Mouse (Mus musculus): ENCODE measurements around the gene Mat1a. TPM values are rescaled to one million over a fixed set of nuclear protein-coding genes. Genes with fewer than 3 reads are reported as not detected.

Gene Mat1a
- polyA plus RNA-seq, 1 experiment from 2014 or later, result 0.88 TPM

DNA sequence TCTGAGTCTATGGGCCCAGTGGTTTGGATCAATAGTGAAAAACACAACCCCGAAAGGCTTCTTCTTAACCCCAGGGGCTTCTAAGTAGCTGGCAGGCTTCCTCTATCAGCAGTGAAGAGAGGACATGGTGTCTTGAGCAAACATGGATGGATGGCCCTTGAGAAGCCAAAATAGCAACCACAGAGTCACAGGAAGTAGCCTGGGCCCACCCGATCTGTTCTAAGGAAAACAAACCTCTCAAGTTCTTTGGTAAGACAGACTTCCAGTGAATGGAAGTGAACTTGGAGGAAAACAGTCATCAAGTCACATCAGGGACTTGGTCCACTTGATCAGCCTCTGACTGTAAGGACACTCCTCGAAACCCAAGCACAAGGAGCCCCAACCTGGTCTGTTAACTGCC lies 42.1 kb downstream of the Mat1a start:
- H3K27ac ChIP-seq, result no peak overlapping the region
- H3K4me1 ChIP-seq, result no peaks in the 10 kb centered on the region
- H3K9ac ChIP-seq, result no peak overlapping the region
- H3K36me3 ChIP-seq, result no peaks in the 10 kb centered on the region
- H3K4me2 ChIP-seq, result no peak overlapping the region
- 77% methylated on average over 3 of the region's 3 CpGs for WGBS
- no peaks in the 10 kb centered on the region for H3K27me3 ChIP-seq
- no peak overlapping the region for H3K4me3 ChIP-seq (replicated peaks)
- ATAC-seq (replicated peaks; ENCODE audit: low FRiP score), result no peak
- H3K9me3 ChIP-seq (replicated peaks), result no peaks in the 10 kb centered on the region

DNA sequence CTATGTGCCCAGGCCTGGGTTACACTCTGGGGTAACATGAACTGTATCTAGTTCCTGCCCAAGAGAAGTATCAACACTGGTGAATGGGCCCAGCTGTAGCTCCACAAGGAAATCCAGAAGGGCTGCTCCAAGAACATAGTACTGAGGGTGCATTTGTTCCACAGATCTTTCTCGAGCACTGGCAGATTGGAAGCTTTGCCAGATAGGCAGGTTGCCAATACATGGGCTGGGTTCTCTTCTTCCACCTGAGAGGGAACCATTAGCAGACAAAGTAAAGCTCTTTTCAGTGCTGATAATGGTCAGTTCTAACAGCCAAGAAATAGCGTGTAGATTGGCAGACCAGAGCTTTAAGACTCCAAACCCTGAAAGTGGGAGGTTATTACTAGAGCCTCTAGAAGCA lies 42.5 kb downstream of the Mat1a start:
- H3K36me3 ChIP-seq, result no peaks in the 10 kb centered on the region
- H3K27ac ChIP-seq, result no peak overlapping the region
- H3K27me3 ChIP-seq, result no peaks in the 10 kb centered on the region
- WGBS, result 83% methylated on average over 2 of the region's 2 CpGs
- H3K4me3 ChIP-seq (replicated peaks), result no peak overlapping the region
- H3K9me3 ChIP-seq (replicated peaks), result no peaks in the 10 kb centered on the region
- H3K9ac ChIP-seq, result no peak overlapping the region
- no peak overlapping the region for H3K4me2 ChIP-seq
- ATAC-seq (replicated peaks; ENCODE audit: low FRiP score), result no peak
- no peaks in the 10 kb centered on the region for H3K4me1 ChIP-seq

DNA sequence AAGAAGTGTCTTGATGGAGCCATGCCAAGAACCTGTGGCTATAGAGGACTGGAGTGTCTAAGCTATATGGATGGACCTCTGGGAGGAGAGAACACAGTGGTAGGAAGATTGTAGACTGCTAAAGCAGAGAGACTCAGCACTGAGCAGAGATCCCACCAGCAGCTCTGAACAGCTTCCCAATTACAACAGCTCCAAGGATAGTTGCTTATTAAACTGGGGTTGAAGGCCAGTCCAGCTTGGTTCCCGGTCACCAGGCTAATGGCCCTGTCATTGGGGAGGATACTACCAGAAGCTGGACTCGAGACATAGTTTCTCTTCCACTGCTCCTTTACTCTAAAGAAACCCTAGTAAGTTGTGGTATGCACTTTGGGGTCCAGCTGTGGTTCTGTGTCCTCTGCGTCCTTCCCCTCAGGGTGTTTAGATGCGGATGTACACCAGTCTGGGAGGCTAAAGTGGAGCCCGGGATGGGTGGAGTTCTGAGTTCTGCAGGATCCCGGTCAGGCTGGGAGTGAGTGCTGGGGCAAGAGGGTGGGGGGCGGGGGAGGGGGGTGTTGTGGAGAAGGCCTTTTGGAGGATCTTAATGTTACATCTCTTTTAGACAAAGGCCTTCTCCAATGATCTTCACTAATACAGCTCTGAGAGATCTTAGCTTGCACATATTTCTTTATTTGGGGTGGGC lies 46.5 kb downstream of the Mat1a start, which contains the start of gene Mbl1:
TSS of gene Mbl1 (plus strand) at position 239 of the 679 bp plus-strand sequence.
- no peak within 1 kb of the TSS for H3K9ac ChIP-seq
- no peaks in the 10 kb centered on the region for H3K4me1 ChIP-seq
- H3K36me3 ChIP-seq, result no peaks in the 10 kb centered on the region
- no peak within 1 kb of the TSS for H3K27ac ChIP-seq
- WGBS, result 85% methylated on average over 7 of the region's 7 CpGs
- H3K4me2 ChIP-seq, result no peak within 1 kb of the TSS
- H3K4me3 ChIP-seq (replicated peaks), result no peak within 1 kb of the TSS
- H3K27me3 ChIP-seq, result no peaks in the 10 kb centered on the region
- no peaks in the 10 kb centered on the region for H3K9me3 ChIP-seq (replicated peaks)
- ATAC-seq (replicated peaks; ENCODE audit: low FRiP score), result no peak

- WGBS, result 90% methylated on average over 4 of the region's 4 CpGs
- ATAC-seq (replicated peaks; ENCODE audit: low FRiP score), result no peak
- Histone ChIP-seq H3K27me3 (no peaks in the 10 kb centered on the region), H3K9me3 (replicated peaks) (no peaks in the 10 kb centered on the region), H3K9ac (no peak overlapping the region), H3K27ac (no peak overlapping the region), H3K4me2 (no peak overlapping the region), H3K36me3 (no peaks in the 10 kb centered on the region), H3K4me1 (no peaks in the 10 kb centered on the region), H3K4me3 (replicated peaks) (no peak overlapping the region)
Measured at GRCm38 (mm10) chr14:41160076-41160475, 55.2 kb downstream of the Mat1a start.

DNA sequence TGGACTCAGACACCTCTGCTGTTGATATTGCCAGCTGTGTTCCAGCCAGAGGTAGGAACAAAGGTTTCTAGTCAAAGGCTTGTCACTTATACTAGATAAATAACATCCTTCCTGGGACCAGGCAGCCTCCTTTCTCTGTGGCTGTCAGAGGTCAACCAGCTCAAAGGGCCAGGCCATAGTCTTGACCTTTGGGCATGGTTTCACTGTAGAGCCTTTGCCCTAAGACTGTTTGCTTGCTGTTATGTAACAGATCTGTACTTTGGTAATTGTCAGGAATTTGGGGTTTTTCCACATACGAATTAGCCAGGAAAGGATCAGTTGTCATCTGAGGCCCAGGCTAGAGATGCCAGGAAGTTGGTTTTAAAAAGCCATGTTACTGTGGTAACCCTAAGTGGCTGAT lies 55.9 kb downstream of the Mat1a start:
- no peak overlapping the region for H3K9ac ChIP-seq
- H3K4me1 ChIP-seq, result no peaks in the 10 kb centered on the region
- H3K9me3 ChIP-seq (replicated peaks), result no peaks in the 10 kb centered on the region
- no peak overlapping the region for H3K4me3 ChIP-seq (replicated peaks)
- H3K36me3 ChIP-seq, result no peaks in the 10 kb centered on the region
- H3K4me2 ChIP-seq, result no peak overlapping the region
- WGBS, result 26% methylated on average over 1 of the region's 1 CpGs
- H3K27me3 ChIP-seq, result no peaks in the 10 kb centered on the region
- no peak overlapping the region for H3K27ac ChIP-seq
- no peak for ATAC-seq (replicated peaks; ENCODE audit: low FRiP score)

DNA sequence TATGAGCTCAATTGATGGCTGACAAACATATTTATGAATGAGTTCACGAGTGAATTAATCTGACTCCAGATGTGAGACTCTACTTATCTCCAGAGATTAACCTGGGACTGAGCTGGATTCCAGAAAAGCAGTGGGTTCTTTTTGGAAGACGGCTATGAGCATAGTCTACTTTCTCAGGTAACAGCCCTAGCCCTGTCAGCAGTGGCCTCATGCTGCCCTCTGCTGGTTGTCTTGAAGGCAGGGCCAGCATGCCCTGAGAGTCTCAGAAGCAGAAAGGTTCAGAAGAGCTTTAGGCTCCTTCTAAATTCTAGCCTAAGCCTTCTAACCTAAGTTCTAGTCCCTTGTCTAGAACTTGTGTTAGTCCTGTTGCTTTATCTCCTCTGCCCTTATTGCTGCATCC lies 57.8 kb downstream of the Mat1a start:
- H3K36me3 ChIP-seq, result no peaks in the 10 kb centered on the region
- H3K4me1 ChIP-seq, result no peaks in the 10 kb centered on the region
- no peak overlapping the region for H3K9ac ChIP-seq
- H3K9me3 ChIP-seq (replicated peaks), result no peaks in the 10 kb centered on the region
- H3K27me3 ChIP-seq, result no peaks in the 10 kb centered on the region
- WGBS, result 20% methylated on average over 2 of the region's 2 CpGs
- H3K4me3 ChIP-seq (replicated peaks), result no peak overlapping the region
- no peak overlapping the region for H3K27ac ChIP-seq
- no peak for ATAC-seq (replicated peaks; ENCODE audit: low FRiP score)
- H3K4me2 ChIP-seq, result no peak overlapping the region

DNA sequence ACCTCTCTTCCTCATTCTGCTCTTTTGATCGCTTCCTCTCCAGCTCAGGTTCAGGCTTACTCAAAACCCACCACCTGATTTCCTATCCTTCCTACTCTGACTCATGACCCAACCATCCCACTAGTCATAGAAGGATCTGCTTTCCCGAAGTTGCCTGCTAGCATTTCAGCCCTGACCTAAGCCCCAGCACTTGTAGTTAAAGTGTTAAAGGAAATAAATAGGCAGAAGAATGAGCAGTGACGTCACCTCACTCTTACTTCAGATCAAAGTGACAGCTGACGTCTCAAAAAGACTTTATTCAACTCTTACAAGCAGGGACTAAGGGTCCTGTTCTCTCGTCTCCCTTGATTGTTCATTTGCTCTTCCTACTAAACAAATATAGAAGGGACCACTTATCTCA lies 62.4 kb downstream of the Mat1a start:
- Histone ChIP-seq H3K9me3 (replicated peaks) (no peaks in the 10 kb centered on the region), H3K4me1 (no peaks in the 10 kb centered on the region), H3K4me3 (replicated peaks) (no peak overlapping the region), H3K27ac (no peak overlapping the region), H3K36me3 (no peaks in the 10 kb centered on the region), H3K4me2 (no peak overlapping the region), H3K27me3 (no peaks in the 10 kb centered on the region), H3K9ac (no peak overlapping the region)
- ATAC-seq (replicated peaks; ENCODE audit: low FRiP score), result no peak
- 59% methylated on average over 5 of the region's 5 CpGs for WGBS

- no peak overlapping the region for H3K9ac ChIP-seq
- H3K4me3 ChIP-seq (replicated peaks), result no peak overlapping the region
- H3K27ac ChIP-seq, result no peak overlapping the region
- 91% methylated on average over 1 of the region's 1 CpGs for WGBS
- H3K36me3 ChIP-seq, result no peaks in the 10 kb centered on the region
- ATAC-seq (replicated peaks; ENCODE audit: low FRiP score), result no peak
- no peaks in the 10 kb centered on the region for H3K4me1 ChIP-seq
- H3K27me3 ChIP-seq, result no peaks in the 10 kb centered on the region
- H3K4me2 ChIP-seq, result no peak overlapping the region
- no peaks in the 10 kb centered on the region for H3K9me3 ChIP-seq (replicated peaks)
Measured at GRCm38 (mm10) chr14:41168567-41168966, 63.7 kb downstream of the Mat1a start.

DNA sequence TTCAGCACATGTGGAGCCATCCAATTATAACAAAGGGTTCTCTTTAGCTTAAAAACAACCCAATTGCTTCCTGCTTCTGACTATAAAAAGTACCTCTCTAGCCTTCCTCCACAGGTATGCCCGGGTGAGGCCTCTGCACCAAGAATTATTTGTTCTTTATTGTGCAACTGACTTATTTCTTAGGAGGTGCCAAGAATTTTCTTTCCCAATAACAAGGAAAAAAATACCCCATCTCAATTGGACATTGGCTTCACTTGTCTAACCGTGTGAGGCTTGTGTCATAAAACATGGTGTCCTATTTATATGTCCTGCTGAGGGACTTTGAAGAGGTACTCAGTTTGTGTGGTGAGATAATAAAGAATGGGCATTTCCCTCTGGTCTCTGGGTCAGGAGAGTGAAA lies 65.7 kb downstream of the Mat1a start:
- no peaks in the 10 kb centered on the region for H3K9me3 ChIP-seq (replicated peaks)
- H3K27me3 ChIP-seq, result no peaks in the 10 kb centered on the region
- ATAC-seq (replicated peaks; ENCODE audit: low FRiP score), result no peak
- 88% methylated on average over 2 of the region's 2 CpGs for WGBS
- H3K36me3 ChIP-seq, result no peaks in the 10 kb centered on the region
- no peak overlapping the region for H3K4me3 ChIP-seq (replicated peaks)
- no peak overlapping the region for H3K27ac ChIP-seq
- no peak overlapping the region for H3K4me2 ChIP-seq
- H3K4me1 ChIP-seq, result no peaks in the 10 kb centered on the region
- no peak overlapping the region for H3K9ac ChIP-seq

Other genes starting within 250 kb of the Mat1a start
- gene Sh2d4b, start 211.8 kb upstream of the Mat1a start, polyA plus RNA-seq (2015; fragmentation: Nextera tagmentation; extraction: Ambion mirVana), result 0.85 and 0.92 TPM in 2 replicates
- gene Tspan14, start 138.2 kb upstream of the Mat1a start, polyA plus RNA-seq (2015; fragmentation: Nextera tagmentation; extraction: Ambion mirVana), result 109 and 112 TPM in 2 replicates
- gene Fam213a, start 91.2 kb upstream of the Mat1a start, polyA plus RNA-seq (2015; fragmentation: Nextera tagmentation; extraction: Ambion mirVana), result 96.8 and 103 TPM in 2 replicates
- gene Dydc2, start 35.8 kb upstream of the Mat1a start, polyA plus RNA-seq (2015; fragmentation: Nextera tagmentation; extraction: Ambion mirVana), result not detected in 2 replicates
- gene Dydc1, start 32.1 kb upstream of the Mat1a start, polyA plus RNA-seq (2015; fragmentation: Nextera tagmentation; extraction: Ambion mirVana), result 0.16 TPM in 1 of 2 replicates, not detected in the other
- gene Sftpa1, start 26.7 kb downstream of the Mat1a start, polyA plus RNA-seq (2015; fragmentation: Nextera tagmentation; extraction: Ambion mirVana), result not detected in 2 replicates
- gene Mbl1, start 46.4 kb downstream of the Mat1a start, polyA plus RNA-seq (2015; fragmentation: Nextera tagmentation; extraction: Ambion mirVana), result 0.24 and 0.26 TPM in 2 replicates
- gene Sftpd, start 80.1 kb downstream of the Mat1a start, polyA plus RNA-seq (2015; fragmentation: Nextera tagmentation; extraction: Ambion mirVana), result 0.46 TPM in 1 of 2 replicates, not detected in the other
- gene Gm2832, start 173.8 kb downstream of the Mat1a start, polyA plus RNA-seq (2015; fragmentation: Nextera tagmentation; extraction: Ambion mirVana), result 0.12 TPM in 1 of 2 replicates, not detected in the other
- gene Gm5798, start 243.6 kb downstream of the Mat1a start, polyA plus RNA-seq (2015; fragmentation: Nextera tagmentation; extraction: Ambion mirVana), result not detected in 2 replicates